8 mouse cellular contexts compared by ENCODE assay signal in the genomic region with DNA sequence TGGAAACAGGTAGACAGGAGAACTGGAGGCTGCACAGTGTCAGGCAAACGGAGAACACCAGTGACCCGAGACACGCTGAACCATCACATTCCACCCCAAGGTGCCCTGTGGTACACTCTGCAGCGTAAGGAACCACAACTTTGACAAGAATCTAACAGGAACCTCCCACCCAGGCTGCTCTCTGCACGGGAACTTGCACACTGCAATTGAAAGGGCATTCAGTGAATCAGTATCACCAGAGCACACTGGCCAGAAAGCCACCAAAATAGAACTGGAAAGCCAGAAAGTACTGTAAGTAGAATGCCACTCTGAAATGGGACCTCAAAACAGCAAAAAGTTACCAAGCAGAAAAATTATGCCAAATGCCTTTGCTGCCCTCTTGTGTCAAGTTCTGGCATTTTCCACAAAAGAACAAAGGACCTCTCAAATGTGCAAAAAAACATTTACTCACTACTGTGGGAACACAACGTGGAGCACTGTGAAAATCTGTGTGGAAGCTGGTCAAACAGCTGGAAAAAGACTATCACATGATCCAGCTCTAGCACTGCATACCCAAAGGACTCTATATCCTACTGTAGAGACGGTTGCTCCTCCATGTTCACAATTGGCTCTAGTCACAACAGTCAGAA. TPM values are rescaled to one million over a fixed set of nuclear protein-coding genes. Genes with fewer than 3 reads are reported as not detected.
DNase-seq lines count a peak whose midpoint lies in the region; ATAC-seq and TF ChIP-seq lines count a peak whose summit lies in the region.

No protein-coding gene starts in this region.

- H3K4me2 ChIP-seq in embryonic facial prominence, embryonic 13.5 days = no peak overlapping the region
- no peak overlapping the region for H3K4me2 ChIP-seq in neural tube, embryonic 11.5 days (ENCODE audit: low read depth)

- H3K36me3 ChIP-seq in ES-Bruce4 (ENCODE audit: control insufficient read depth, insufficient read depth, low read length, poor library complexity, severe bottlenecking) = no peaks in the 10 kb centered on the region
- no peaks in the 10 kb centered on the region for H3K36me3 ChIP-seq in embryonic facial prominence, embryonic 13.5 days
- no peaks in the 10 kb centered on the region for H3K36me3 ChIP-seq in liver, adult 2 months (ENCODE audit: control insufficient read depth, insufficient read depth, low read length)
- no peaks in the 10 kb centered on the region for H3K36me3 ChIP-seq in neural tube, embryonic 11.5 days (ENCODE audit: control insufficient read depth, insufficient read depth, low read length)

- no peak for TF ChIP-seq EP300 in ES-Bruce4 (IDR thresholded peaks at IDR 0.05; ENCODE audit: insufficient read depth, low read depth, low read length)

- WGBS in embryonic facial prominence, embryonic 13.5 days = 51% methylated on average over 7 of the region's 7 CpGs
- 42% methylated on average over 7 of the region's 7 CpGs for WGBS in liver, adult 2 months
- 55% methylated on average over 7 of the region's 7 CpGs for WGBS in neural tube, embryonic 11.5 days

- intact Hi-C loops in heart, postnatal 10 days (cut with DNase I) = loop anchor here (1.0 to 10.0 kb wide), 4 partner anchors 360 to 672 kb away; no protein-coding TSS in a partner anchor

- DNase-seq in adrenal gland, postnatal 14 days = peak; percentile 71
- peak; percentile 83 to 89 for DNase-seq in heart, postnatal 10 days
- peak; percentile 83 for DNase-seq in kidney, postnatal 10 days
- DNase-seq in liver, adult 2 months (ENCODE audit: extremely low read depth, low read depth, low spot score) = peak; percentile 31
- peak; percentile 65 for DNase-seq in neural tube, embryonic 11.5 days (ENCODE audit: low spot score)
- peak; percentile 64 for DNase-seq in urinary bladder, postnatal 25 days (ENCODE audit: low spot score)

- TF ChIP-seq POLR2A in ES-Bruce4 (IDR thresholded peaks at IDR 0.05; ENCODE audit: insufficient read depth, low read length) = no peak
- TF ChIP-seq POLR2A in liver, adult 2 months (IDR thresholded peaks at IDR 0.05; ENCODE audit: extremely low read depth, insufficient read depth, low read length) = no peak

- no peaks in the 10 kb centered on the region for H3K4me1 ChIP-seq in ES-Bruce4 (ENCODE audit: control insufficient read depth, insufficient read depth, low read length)
- 0 out of 2 replicates have a peak, but pooled peaks cover 6% of the 10 kb centered on the region for H3K4me1 ChIP-seq in embryonic facial prominence, embryonic 13.5 days
- no peaks in the 10 kb centered on the region for H3K4me1 ChIP-seq in liver, adult 2 months (ENCODE audit: control insufficient read depth, insufficient read depth, low read length)
- no peaks in the 10 kb centered on the region for H3K4me1 ChIP-seq in neural tube, embryonic 11.5 days (ENCODE audit: control insufficient read depth, insufficient read depth, low read length)

- ATAC-seq in embryonic facial prominence, embryonic 13.5 days (ENCODE audit: insufficient number of reproducible peaks, insufficient read depth, low FRiP score, low TSS enrichment, low read depth) = 0 out of 2 replicates have a peak, but pooled peaks have one; percentile 22
- ATAC-seq in neural tube, embryonic 11.5 days (ENCODE audit: insufficient read depth, low FRiP score, low TSS enrichment) = peak; percentile 60

- H3K9me3 ChIP-seq in ES-Bruce4 (replicated peaks; ENCODE audit: control insufficient read depth, insufficient read depth, low read length, poor library complexity, severe bottlenecking) = no peaks in the 10 kb centered on the region
- no peaks in the 10 kb centered on the region for H3K9me3 ChIP-seq in embryonic facial prominence, embryonic 13.5 days
- no peaks in the 10 kb centered on the region for H3K9me3 ChIP-seq in neural tube, embryonic 11.5 days (ENCODE audit: control insufficient read depth, low read length)

- H3K27ac ChIP-seq in ES-Bruce4 (ENCODE audit: insufficient read depth, low read length) = no peak overlapping the region
- H3K27ac ChIP-seq in embryonic facial prominence, embryonic 13.5 days = no peak overlapping the region
- H3K27ac ChIP-seq in liver, adult 2 months (replicated peaks; ENCODE audit: insufficient read depth, low read depth, low read length) = no peak overlapping the region
- no peak overlapping the region for H3K27ac ChIP-seq in neural tube, embryonic 11.5 days (ENCODE audit: low read depth, low read length)

- H3K79me2 ChIP-seq in liver, adult 2 months (ENCODE audit: control insufficient read depth, insufficient read depth, low read length) = no peaks in the 10 kb centered on the region

- peak; percentile 8 for TF ChIP-seq CTCF in ES-Bruce4 (IDR thresholded peaks at IDR 0.05; ENCODE audit: low read depth, low read length)
- peak; percentile 43 for TF ChIP-seq CTCF in liver, adult 2 months (IDR thresholded peaks at IDR 0.05; ENCODE audit: low read depth, low read length)

- no peak overlapping the region for H3K9ac ChIP-seq in ES-Bruce4 (ENCODE audit: low read depth, poor library complexity, severe bottlenecking)
- H3K9ac ChIP-seq in embryonic facial prominence, embryonic 13.5 days = peak overlapping the region; percentile 32; the same call in 1 of the 2 replicates
- no peak overlapping the region for H3K9ac ChIP-seq in liver, adult 2 months (ENCODE audit: low read depth, low read length)
- H3K9ac ChIP-seq in neural tube, embryonic 11.5 days (ENCODE audit: low read length) = no peak overlapping the region

- no peaks in the 10 kb centered on the region for H3K27me3 ChIP-seq in ES-Bruce4 (ENCODE audit: control insufficient read depth, insufficient read depth, low read length, poor library complexity, severe bottlenecking)
- peaks cover 4% of the 10 kb centered on the region; the same call in 1 of the 2 replicates for H3K27me3 ChIP-seq in embryonic facial prominence, embryonic 13.5 days
- H3K27me3 ChIP-seq in liver, adult 2 months (ENCODE audit: control insufficient read depth, insufficient read depth, low read length) = no peaks in the 10 kb centered on the region
- H3K27me3 ChIP-seq in neural tube, embryonic 11.5 days (ENCODE audit: control insufficient read depth, insufficient read depth, low read length) = no peaks in the 10 kb centered on the region

- no peak overlapping the region for H3K4me3 ChIP-seq in ES-Bruce4 (ENCODE audit: low read depth, low read length)
- no peak overlapping the region for H3K4me3 ChIP-seq in embryonic facial prominence, embryonic 13.5 days
- no peak overlapping the region for H3K4me3 ChIP-seq in liver, adult 2 months (ENCODE audit: insufficient read depth, low read depth, low read length)
- no peak overlapping the region for H3K4me3 ChIP-seq in neural tube, embryonic 11.5 days (ENCODE audit: low read depth, low read length)

RNA-seq across cellular contexts. Expression of gene Wdr27, which starts 38.2 kb away (rescaled TPM):
- polyA plus RNA-seq in ES-Bruce4 (2011; ENCODE audit: insufficient read depth, insufficient read length, low read depth, missing spikeins) = 1.8 TPM in 1 of 2 replicates, not detected in the other
- total RNA-seq in adrenal gland, postnatal 14 days (2021) = 5.2 and 7.8 TPM in 2 replicates
- 6.6 and 7.7 TPM in 2 replicates for polyA plus RNA-seq in embryonic facial prominence, embryonic 13.5 days (2015; fragmentation: Nextera tagmentation; extraction: Ambion mirVana)
- 1 to 10 TPM; 1.1 to 2.5 TPM for total RNA-seq in heart, postnatal 10 days (2021)
- total RNA-seq in liver, adult 2 months (2014; rRNA removed) = 0.74 and 0.87 TPM in 2 replicates
- 1.4 and 2.3 TPM in 2 replicates for polyA plus RNA-seq in liver, adult 2 months (2012; rRNA removed)
- polyA plus RNA-seq in neural tube, embryonic 11.5 days (2014; fragmentation: Nextera tagmentation; extraction: Ambion mirVana) = 4.4 and 4.7 TPM in 2 replicates

RNA-seq across cellular contexts. Expression of gene 1600012H06Rik, which starts 38.2 kb away (rescaled TPM):
- 16.1 and 21.1 TPM in 2 replicates for polyA plus RNA-seq in ES-Bruce4 (2011; ENCODE audit: insufficient read depth, insufficient read length, low read depth, missing spikeins)
- 29.7 and 30.5 TPM in 2 replicates for total RNA-seq in adrenal gland, postnatal 14 days (2021)
- 32.7 and 32.8 TPM in 2 replicates for polyA plus RNA-seq in embryonic facial prominence, embryonic 13.5 days (2015; fragmentation: Nextera tagmentation; extraction: Ambion mirVana)
- 10 to 100 TPM; 15.7 to 17.7 TPM for total RNA-seq in heart, postnatal 10 days (2021)
- total RNA-seq in liver, adult 2 months (2014; rRNA removed) = 18.5 and 21.1 TPM in 2 replicates
- 16.7 and 17.4 TPM in 2 replicates for polyA plus RNA-seq in liver, adult 2 months (2012; rRNA removed)
- polyA plus RNA-seq in neural tube, embryonic 11.5 days (2014; fragmentation: Nextera tagmentation; extraction: Ambion mirVana) = 31.6 and 36.2 TPM in 2 replicates

RNA-seq across cellular contexts. Expression of gene Phf10, which starts 56.3 kb away (rescaled TPM):
- 104 and 107 TPM in 2 replicates for polyA plus RNA-seq in ES-Bruce4 (2011; ENCODE audit: insufficient read depth, insufficient read length, low read depth, missing spikeins)
- 57.9 and 63.1 TPM in 2 replicates for total RNA-seq in adrenal gland, postnatal 14 days (2021)
- polyA plus RNA-seq in embryonic facial prominence, embryonic 13.5 days (2015; fragmentation: Nextera tagmentation; extraction: Ambion mirVana) = 33.5 and 36.0 TPM in 2 replicates
- total RNA-seq in heart, postnatal 10 days (2021) = 10 to 100 TPM; 60.4 to 61.3 TPM
- total RNA-seq in liver, adult 2 months (2014; rRNA removed) = 14.0 and 14.4 TPM in 2 replicates
- polyA plus RNA-seq in liver, adult 2 months (2012; rRNA removed) = 7.6 and 7.9 TPM in 2 replicates
- polyA plus RNA-seq in neural tube, embryonic 11.5 days (2014; fragmentation: Nextera tagmentation; extraction: Ambion mirVana) = 34.2 and 37.0 TPM in 2 replicates

Comparison
In these comparisons a context has a peak if more than half of its experiments do, and no peak if none do; other contexts are left out.
1. DNase-seq: peak in every context shown above with its lines; median percentile 86 in heart, postnatal 10 days; 83 in kidney, postnatal 10 days; 71 in adrenal gland, postnatal 14 days; 65 in neural tube, embryonic 11.5 days; 64 in urinary bladder, postnatal 25 days; 31 in liver, adult 2 months.